Mouse (Mus musculus): Measurements from ENCODE around the gene Bckdha.

The Bckdha gene

DNA sequence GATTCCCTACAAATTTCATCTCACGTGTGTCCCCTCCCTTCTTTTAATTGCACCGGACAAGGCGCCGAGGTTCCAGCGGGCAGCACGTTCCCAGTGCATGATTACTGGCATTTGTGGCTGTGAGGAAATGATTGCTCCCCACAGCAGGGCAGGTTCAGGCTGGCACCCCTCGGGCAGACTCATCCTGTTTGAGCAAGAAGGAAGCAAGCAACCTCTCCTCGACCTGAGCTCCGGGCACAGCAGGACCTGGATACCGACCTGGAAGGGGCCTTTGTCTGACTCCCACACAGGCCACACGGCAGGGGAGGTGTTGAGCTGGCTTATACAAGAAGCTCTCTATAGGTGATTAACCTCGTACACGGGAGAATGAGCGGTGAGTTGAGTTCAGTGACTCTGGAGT is 13.7 kb downstream of the Bckdha start:
- DNase-seq (ENCODE audit: low read depth, low spot score), result no peak

DNA sequence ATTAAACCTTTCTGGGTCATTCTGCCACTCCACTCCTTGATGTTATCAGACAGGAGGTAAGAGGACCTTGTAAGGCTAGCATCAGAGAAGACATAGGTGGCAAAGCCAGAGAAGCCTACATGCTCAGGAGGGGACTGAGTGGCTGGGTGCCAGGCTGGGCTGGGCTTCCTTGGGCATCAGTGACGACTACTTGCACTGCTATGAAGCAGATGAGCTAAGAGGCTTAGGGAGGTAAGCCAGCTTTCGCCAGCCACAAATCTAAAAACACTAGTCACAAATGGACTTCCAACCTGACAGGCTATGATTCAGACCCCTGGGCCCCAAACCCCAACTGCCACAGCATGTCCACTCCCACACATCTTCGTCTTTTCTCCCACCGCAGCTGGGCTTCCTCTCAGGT is 14.2 kb downstream of the Bckdha start:
- DNase-seq (ENCODE audit: low read depth, low spot score), result no peak

GRCm38 (mm10) chr7:25644136-25644535 is 14.6 kb downstream of the Bckdha start:
- DNase-seq (ENCODE audit: low read depth, low spot score), result no peak

GRCm38 (mm10) chr7:25639754-25640153 is 19.0 kb downstream of the Bckdha start:
- no peak for DNase-seq (ENCODE audit: low read depth, low spot score)

DNA sequence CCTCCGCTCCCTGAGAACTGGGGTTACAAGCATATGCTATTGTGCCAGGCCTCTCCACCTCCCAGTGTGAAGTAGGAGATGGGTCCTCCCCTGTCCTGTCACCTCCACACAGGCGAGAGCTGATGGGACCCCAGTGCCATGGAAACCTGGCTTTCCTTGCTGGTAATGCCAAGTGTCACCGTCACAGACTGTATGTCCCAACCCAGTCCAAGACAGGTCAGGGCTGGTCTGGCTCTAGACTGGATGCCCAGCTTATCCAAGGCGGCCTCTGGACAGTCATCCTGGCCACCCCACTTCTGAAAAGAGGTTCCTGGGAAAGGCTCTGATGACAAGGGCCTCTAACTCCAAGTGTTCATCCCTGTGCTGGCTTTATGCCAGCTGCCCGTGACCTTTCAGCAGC is 21.7 kb downstream of the Bckdha start:
- DNase-seq (ENCODE audit: low read depth, low spot score), result no peak

DNA sequence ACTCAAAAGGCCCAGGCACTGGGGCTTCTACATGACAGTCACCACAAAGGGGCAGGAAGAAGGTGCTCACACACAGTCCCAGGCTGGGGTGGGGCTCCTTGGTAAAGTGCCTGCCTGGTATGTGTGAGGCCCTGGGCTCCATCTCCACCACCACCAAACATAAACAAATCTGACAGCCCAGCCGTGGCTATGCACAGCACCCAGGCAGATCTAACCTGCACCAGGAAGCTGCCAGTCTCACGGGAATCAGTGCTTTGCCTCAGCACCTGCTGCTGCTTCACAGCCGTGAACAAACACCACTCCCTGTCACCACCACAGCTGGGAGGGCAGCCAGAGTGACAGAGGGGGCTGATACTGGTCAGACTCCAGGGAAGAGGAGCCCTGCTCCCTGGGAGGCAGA is 22.4 kb downstream of the Bckdha start:
- no peak for DNase-seq (ENCODE audit: low read depth, low spot score)

DNA sequence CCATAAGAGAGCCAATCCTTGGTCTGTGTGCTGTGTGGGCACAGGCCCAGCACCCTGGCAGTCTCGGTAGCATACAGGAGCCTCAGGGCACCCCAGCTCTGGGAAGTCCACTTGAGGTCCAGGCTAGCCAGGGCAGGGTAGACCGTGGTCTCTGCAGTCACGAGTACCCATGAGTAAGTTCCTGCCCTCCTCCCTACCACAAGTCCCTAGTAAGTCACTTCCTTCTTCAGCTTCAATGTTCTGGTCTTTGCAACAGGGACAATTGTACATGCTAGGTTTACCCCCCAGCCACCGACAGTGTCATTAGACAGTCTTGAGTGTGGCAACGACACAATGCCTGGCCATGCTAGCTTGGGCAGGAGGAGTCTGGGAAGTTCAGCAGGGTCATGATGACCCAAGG is 26.1 kb downstream of the Bckdha start:
- no peak for DNase-seq (ENCODE audit: low read depth, low spot score)

DNA sequence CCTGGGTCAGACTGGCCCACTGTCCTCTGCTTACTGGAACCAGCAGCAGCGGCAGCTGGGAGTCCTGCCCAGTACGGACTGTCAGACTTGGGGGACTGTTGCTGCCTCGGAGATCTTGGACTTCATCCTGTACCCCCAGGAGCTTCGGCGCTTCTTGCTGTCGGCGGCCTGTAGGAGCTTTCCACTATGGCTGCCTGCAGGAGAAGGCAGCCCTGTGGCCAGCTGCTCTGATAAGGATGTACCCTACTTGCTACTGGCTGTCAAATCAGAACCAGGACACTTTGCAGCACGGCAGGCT is 30.5 kb downstream of the Bckdha start:
- no peak for DNase-seq (ENCODE audit: low read depth, low spot score)

- DNase-seq (ENCODE audit: low read depth, low spot score), result no peak
Observed at GRCm38 (mm10) chr7:25627431-25628322, 31.1 kb downstream of the Bckdha start.

GRCm38 (mm10) chr7:25626509-25627430 is 32.0 kb downstream of the Bckdha start, which contains the start of gene B3gnt8:
TSS of gene B3gnt8 (plus strand) at chr7:25626654.
- no peak for DNase-seq (ENCODE audit: low read depth, low spot score)

GRCm38 (mm10) chr7:25625594-25626250 is 33.1 kb downstream of the Bckdha start:
- no peak for DNase-seq (ENCODE audit: low read depth, low spot score)

GRCm38 (mm10) chr7:25624851-25625250 is 33.9 kb downstream of the Bckdha start:
- DNase-seq (ENCODE audit: low read depth, low spot score), result no peak

DNA sequence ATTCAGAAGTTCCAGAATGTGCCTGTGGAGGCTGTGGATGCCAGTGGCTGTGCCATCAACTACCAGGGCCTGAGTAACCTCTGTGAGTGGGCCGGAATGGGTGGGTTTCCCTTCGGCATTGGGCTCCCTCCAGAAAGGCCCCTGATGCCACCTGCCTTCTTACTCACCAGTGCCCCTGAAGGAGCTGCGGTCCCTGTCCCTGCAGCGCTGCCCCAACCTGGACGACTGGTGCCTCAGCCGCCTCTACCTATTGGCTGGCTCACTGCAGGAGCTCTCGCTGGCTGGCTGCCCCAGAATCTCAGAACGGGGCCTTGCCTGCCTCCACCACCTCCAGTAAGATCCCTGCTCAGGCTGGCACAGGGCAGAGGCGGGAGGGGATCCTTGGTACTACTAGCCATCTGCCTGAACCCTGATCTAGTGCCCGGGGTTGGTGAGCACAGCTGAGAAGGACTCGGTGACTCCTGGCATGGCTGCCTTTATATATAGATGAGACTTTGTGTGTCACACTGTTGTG is 34.9 kb downstream of the Bckdha start:
- no peak for DNase-seq (ENCODE audit: low read depth, low spot score)

DNA sequence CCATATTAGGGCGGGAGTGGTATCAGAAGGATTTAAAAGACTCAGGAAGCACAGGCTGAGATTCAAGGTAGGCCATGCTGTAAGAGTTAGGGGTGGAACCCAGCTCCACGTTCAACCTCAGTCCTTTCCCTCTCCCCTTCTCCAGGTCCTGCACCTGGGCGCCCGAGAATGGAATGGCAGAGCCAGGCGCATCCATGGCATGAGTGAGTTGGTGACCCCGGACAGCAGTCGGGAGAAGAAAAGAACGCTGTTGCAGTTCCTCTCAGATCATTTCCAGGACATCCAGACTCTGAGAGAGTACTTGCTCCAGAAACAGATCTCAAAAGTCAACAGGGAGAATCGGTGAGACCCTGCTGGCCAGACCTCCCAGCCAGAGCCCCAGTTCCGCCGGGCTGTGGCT is 38.0 kb downstream of the Bckdha start:
- DNase-seq (ENCODE audit: low read depth, low spot score), result no peak

DNA sequence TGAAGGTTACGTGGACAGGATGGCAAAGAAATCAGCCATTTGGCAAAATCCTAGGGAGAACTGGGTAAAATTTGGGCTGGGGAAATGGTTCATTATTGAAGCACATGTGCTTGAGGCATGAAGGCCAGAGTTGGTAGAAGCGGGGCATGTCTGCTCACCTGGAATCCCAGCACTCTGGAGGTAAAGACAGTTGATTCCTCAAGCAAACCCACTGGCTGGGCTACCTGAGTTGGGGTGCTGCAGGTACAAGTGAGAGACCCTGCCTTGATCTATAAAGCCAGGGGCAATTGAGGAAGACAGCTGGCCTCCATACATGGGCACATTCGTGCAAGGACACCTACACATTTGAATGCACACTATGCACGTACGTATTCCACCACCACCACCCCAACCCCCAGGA is 38.7 kb downstream of the Bckdha start:
- DNase-seq (ENCODE audit: low read depth, low spot score), result no peak

- no peak for DNase-seq (ENCODE audit: low read depth, low spot score)
Observed at GRCm38 (mm10) chr7:25619722-25619991, 39.1 kb downstream of the Bckdha start.

GRCm38 (mm10) chr7:25618865-25619721 is 39.7 kb downstream of the Bckdha start, which contains the start of gene Dmac2:
TSS of gene Dmac2 (plus strand) at chr7:25619414.
- peak; percentile 86 for DNase-seq (ENCODE audit: low read depth, low spot score)

- no peak for DNase-seq (ENCODE audit: low read depth, low spot score)
Observed at GRCm38 (mm10) chr7:25617376-25618160, 41.2 kb downstream of the Bckdha start.

DNA sequence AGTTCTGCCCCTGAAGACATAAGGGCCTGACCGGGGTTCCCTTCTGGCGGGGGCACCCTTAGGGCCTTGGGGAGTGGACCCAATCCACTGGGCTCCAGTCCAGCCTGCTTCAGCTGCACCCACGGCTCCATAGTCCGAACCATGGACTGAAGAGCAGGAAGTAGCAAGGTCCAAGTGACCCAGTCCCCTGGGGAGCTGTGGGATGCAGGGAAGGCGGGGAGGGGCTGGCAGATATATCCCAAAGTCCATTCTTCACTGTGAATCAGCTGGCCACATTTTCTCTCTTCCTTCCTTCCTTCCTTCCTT is 43.1 kb downstream of the Bckdha start, which contains the start of gene Erich4:
TSS of gene Erich4 (minus strand) at position 187 of the 306 bp plus-strand sequence.
- no peak for DNase-seq (ENCODE audit: low read depth, low spot score)
